Mouse (Mus musculus): Measurements from ENCODE around the gene Rgs7. TPM values are rescaled to one million over a fixed set of nuclear protein-coding genes. Genes with fewer than 3 reads are reported as not detected.

Gene Rgs7
- polyA plus RNA-seq, 1 experiment, result 0.04 TPM

- TF ChIP-seq POLR2A (IDR thresholded peaks at IDR 0.05; ENCODE audit: low read depth, low read length) (no peak), CTCF (IDR thresholded peaks at IDR 0.05; ENCODE audit: extremely low read depth, insufficient read depth, insufficient read length, insufficient replicate concordance) (no peak)
- 77% methylated on average over 2 of the region's 2 CpGs for WGBS
- DNase-seq (ENCODE audit: low read depth in 1 of 2, low spot score in 2 of 2), result no peak
These were observed 252.2 kb downstream of the Rgs7 start for GRCm38 (mm10) chr1:175240137-175240536.

DNA sequence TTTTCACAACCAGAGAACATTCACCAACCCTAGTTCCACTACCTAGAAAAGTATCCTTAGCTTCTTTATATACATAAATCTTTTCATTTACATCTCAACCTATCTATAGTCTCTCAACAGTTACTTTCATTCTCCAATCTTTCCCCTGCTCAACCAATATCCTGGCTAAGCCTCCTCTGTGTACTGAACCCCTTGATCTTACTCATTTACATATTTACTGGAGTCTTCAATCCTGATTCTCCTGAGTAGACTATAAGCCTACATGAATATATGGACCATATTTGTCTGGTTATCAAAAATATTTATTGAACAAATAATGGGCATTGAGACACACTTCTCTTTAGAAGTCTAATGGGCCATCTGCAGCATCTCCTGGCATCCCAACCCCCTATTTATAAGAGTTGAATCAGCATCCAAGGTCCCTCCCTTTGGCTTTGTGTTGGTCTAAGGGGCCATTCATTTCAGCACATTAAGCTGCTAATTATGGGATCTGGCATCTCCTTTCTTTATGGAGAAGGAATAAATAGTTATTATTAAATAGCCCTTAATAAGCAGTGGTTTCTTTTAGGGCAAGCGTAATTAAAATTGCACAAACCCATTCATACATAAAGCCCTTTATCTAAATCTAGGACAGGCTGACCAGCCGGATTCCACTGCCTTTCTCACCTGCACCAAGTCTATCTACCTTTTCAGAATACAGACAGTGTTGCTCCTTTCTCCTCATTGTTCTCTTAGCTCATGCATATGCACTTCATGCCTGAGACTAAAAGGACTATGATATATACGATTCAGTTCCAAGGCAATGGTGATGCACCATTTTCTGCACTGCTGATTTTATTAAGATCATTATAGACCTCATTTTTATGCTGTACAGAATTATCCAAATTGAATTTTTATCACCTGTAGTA is 270.5 kb downstream of the Rgs7 start:
- no peak for TF ChIP-seq CTCF (IDR thresholded peaks at IDR 0.05; ENCODE audit: extremely low read depth, insufficient read depth, insufficient read length, insufficient replicate concordance)
- no peak for TF ChIP-seq POLR2A (IDR thresholded peaks at IDR 0.05; ENCODE audit: low read depth, low read length)
- 93% methylated on average over 3 of the region's 3 CpGs for WGBS
- H3K27ac ChIP-seq (ENCODE audit: insufficient read depth, low read length), result no peak overlapping the region
- H3K4me3 ChIP-seq (ENCODE audit: extremely low read depth, insufficient read depth, insufficient read length), result no peak overlapping the region
- H3K27me3 ChIP-seq (ENCODE audit: control insufficient read depth, insufficient read depth, low read length), result no peaks in the 10 kb centered on the region
- DNase-seq (ENCODE audit: low read depth in 1 of 2, low spot score in 2 of 2), result no peak
- H3K36me3 ChIP-seq (ENCODE audit: control insufficient read depth, insufficient read depth, low read length), result no peaks in the 10 kb centered on the region
- no peaks in the 10 kb centered on the region for H3K4me1 ChIP-seq (ENCODE audit: control insufficient read depth, insufficient read depth, insufficient read length)

More at GRCm38 (mm10) chr1:175240137-175240536, 252.2 kb downstream of the Rgs7 start:
- H3K4me1 ChIP-seq (ENCODE audit: control insufficient read depth, insufficient read depth, insufficient read length), result no peaks in the 10 kb centered on the region
- no peaks in the 10 kb centered on the region for H3K36me3 ChIP-seq (ENCODE audit: control insufficient read depth, insufficient read depth, low read length)
- H3K27me3 ChIP-seq (ENCODE audit: control insufficient read depth, insufficient read depth, low read length), result no peaks in the 10 kb centered on the region
- H3K4me3 ChIP-seq (ENCODE audit: extremely low read depth, insufficient read depth, insufficient read length), result no peak overlapping the region
- H3K27ac ChIP-seq (ENCODE audit: insufficient read depth, low read length), result no peak overlapping the region

GRCm38 (mm10) chr1:175219563-175219962 is 272.7 kb downstream of the Rgs7 start:
- Histone ChIP-seq H3K27me3 (ENCODE audit: control insufficient read depth, insufficient read depth, low read length) (no peaks in the 10 kb centered on the region), H3K4me3 (ENCODE audit: extremely low read depth, insufficient read depth, insufficient read length) (no peak overlapping the region), H3K36me3 (ENCODE audit: control insufficient read depth, insufficient read depth, low read length) (no peaks in the 10 kb centered on the region), H3K4me1 (ENCODE audit: control insufficient read depth, insufficient read depth, insufficient read length) (no peaks in the 10 kb centered on the region), H3K27ac (ENCODE audit: insufficient read depth, low read length) (no peak overlapping the region)
- no peak for DNase-seq (ENCODE audit: low read depth in 1 of 2, low spot score in 2 of 2)
- TF ChIP-seq POLR2A (IDR thresholded peaks at IDR 0.05; ENCODE audit: low read depth, low read length) (no peak), CTCF (IDR thresholded peaks at IDR 0.05; ENCODE audit: extremely low read depth, insufficient read depth, insufficient read length, insufficient replicate concordance) (no peak)
- WGBS, result 85% methylated on average over 2 of the region's 2 CpGs

- no peak for TF ChIP-seq CTCF (IDR thresholded peaks at IDR 0.05; ENCODE audit: extremely low read depth, insufficient read depth, insufficient read length, insufficient replicate concordance)
- no peak for TF ChIP-seq POLR2A (IDR thresholded peaks at IDR 0.05; ENCODE audit: low read depth, low read length)
- H3K4me3 ChIP-seq (ENCODE audit: extremely low read depth, insufficient read depth, insufficient read length), result no peak overlapping the region
- no peak overlapping the region for H3K27ac ChIP-seq (ENCODE audit: insufficient read depth, low read length)
- H3K4me1 ChIP-seq (ENCODE audit: control insufficient read depth, insufficient read depth, insufficient read length), result no peaks in the 10 kb centered on the region
- DNase-seq (ENCODE audit: low read depth in 1 of 2, low spot score in 2 of 2), result no peak
- 45% methylated on average over 2 of the region's 2 CpGs for WGBS
- no peaks in the 10 kb centered on the region for H3K27me3 ChIP-seq (ENCODE audit: control insufficient read depth, insufficient read depth, low read length)
- H3K36me3 ChIP-seq (ENCODE audit: control insufficient read depth, insufficient read depth, low read length), result no peaks in the 10 kb centered on the region
These were observed 285.3 kb downstream of the Rgs7 start for GRCm38 (mm10) chr1:175207004-175207403.

DNA sequence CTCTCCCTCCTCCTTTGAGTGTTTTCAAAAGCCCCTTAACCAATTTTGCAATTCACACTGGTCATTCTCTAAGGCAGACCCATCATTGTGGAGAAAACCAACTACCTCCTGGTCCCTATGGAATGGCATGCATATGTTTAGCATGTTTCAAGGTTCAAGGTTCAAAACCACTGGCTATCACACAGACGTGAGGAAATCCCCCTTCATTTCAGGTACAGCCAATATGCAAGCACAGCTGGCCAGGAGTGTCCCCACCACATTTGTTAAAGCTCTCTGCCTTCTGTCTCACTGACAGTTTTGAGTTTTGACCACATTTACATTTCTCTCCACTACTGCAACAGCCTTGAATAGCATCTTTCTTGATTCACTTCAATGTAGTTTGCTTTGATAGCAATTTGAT is 286.7 kb downstream of the Rgs7 start:
- Histone ChIP-seq H3K27me3 (ENCODE audit: control insufficient read depth, insufficient read depth, low read length) (no peaks in the 10 kb centered on the region), H3K27ac (ENCODE audit: insufficient read depth, low read length) (no peak overlapping the region), H3K4me1 (ENCODE audit: control insufficient read depth, insufficient read depth, insufficient read length) (no peaks in the 10 kb centered on the region), H3K36me3 (ENCODE audit: control insufficient read depth, insufficient read depth, low read length) (no peaks in the 10 kb centered on the region), H3K4me3 (ENCODE audit: extremely low read depth, insufficient read depth, insufficient read length) (no peak overlapping the region)
- TF ChIP-seq POLR2A (IDR thresholded peaks at IDR 0.05; ENCODE audit: low read depth, low read length) (no peak), CTCF (IDR thresholded peaks at IDR 0.05; ENCODE audit: extremely low read depth, insufficient read depth, insufficient read length, insufficient replicate concordance) (no peak)
- DNase-seq (ENCODE audit: low read depth in 1 of 2, low spot score in 2 of 2), result no peak
- 55% methylated on average over 1 of the region's 1 CpGs for WGBS

GRCm38 (mm10) chr1:175203544-175203943 is 288.8 kb downstream of the Rgs7 start:
- no peak for DNase-seq (ENCODE audit: low read depth in 1 of 2, low spot score in 2 of 2)
- Histone ChIP-seq H3K27me3 (ENCODE audit: control insufficient read depth, insufficient read depth, low read length) (no peaks in the 10 kb centered on the region), H3K4me3 (ENCODE audit: extremely low read depth, insufficient read depth, insufficient read length) (no peak overlapping the region), H3K27ac (ENCODE audit: insufficient read depth, low read length) (no peak overlapping the region), H3K36me3 (ENCODE audit: control insufficient read depth, insufficient read depth, low read length) (no peaks in the 10 kb centered on the region), H3K4me1 (ENCODE audit: control insufficient read depth, insufficient read depth, insufficient read length) (no peaks in the 10 kb centered on the region)
- TF ChIP-seq CTCF (IDR thresholded peaks at IDR 0.05; ENCODE audit: extremely low read depth, insufficient read depth, insufficient read length, insufficient replicate concordance) (no peak), POLR2A (IDR thresholded peaks at IDR 0.05; ENCODE audit: low read depth, low read length) (no peak)
- 51% methylated on average over 1 of the region's 1 CpGs for WGBS

DNA sequence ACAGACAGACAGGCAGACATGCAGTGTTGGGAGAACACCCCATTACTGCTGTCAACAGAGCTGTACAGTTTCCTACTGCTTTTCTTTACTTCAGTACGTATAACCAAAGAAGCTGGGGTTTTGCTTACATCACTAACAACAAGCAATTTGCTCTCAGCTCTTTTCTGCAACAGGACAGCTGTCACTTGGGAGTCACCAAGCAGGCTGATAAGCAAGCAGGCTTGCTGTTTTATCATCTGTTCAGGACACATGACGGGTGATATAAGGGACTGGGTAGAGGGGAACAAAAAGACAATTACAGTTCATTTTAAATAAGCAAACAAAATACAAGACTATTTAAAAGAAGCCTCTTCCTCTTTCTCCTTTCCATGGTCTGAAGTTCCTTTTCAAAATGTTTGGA is 289.4 kb downstream of the Rgs7 start:
- Histone ChIP-seq H3K4me1 (ENCODE audit: control insufficient read depth, insufficient read depth, insufficient read length) (no peaks in the 10 kb centered on the region), H3K27ac (ENCODE audit: insufficient read depth, low read length) (no peak overlapping the region), H3K4me3 (ENCODE audit: extremely low read depth, insufficient read depth, insufficient read length) (no peak overlapping the region), H3K27me3 (ENCODE audit: control insufficient read depth, insufficient read depth, low read length) (no peaks in the 10 kb centered on the region), H3K36me3 (ENCODE audit: control insufficient read depth, insufficient read depth, low read length) (no peaks in the 10 kb centered on the region)
- TF ChIP-seq POLR2A (IDR thresholded peaks at IDR 0.05; ENCODE audit: low read depth, low read length) (no peak), CTCF (IDR thresholded peaks at IDR 0.05; ENCODE audit: extremely low read depth, insufficient read depth, insufficient read length, insufficient replicate concordance) (no peak)
- DNase-seq (ENCODE audit: low read depth in 1 of 2, low spot score in 2 of 2), result no peak
- WGBS, result 66% methylated on average over 2 of the region's 2 CpGs

Measured in spleen, adult 2 months (tissue).